Mouse (Mus musculus) heart, embryonic 12.5 days (tissue): ENCODE measurements at regions not wholly inside any gene's neighbourhood (a gene's known extent, or its start where the extent isn't known, plus 50 kb on each side); places are given as distances from the start of the nearest gene placed in this dataset.

Experiments used
- ATAC-seq: fragments of 200-750 bp; cut with Nextera tagmentation; 2 replicates; pipeline ENCODE4 v1.8.0; 2017; ENCODE audit warnings: moderate TSS enrichment, moderate library complexity; ENCODE audit not compliant: insufficient number of reproducible peaks, low FRiP score
- H3K27ac ChIP-seq: fragments of 300-500 bp; sonication (generic); 2 replicates; pipeline ENCODE4 v1.5.1; 2016; ENCODE audit warnings: mild to moderate bottlenecking, moderate library complexity; ENCODE audit not compliant: poor library complexity, severe bottlenecking
- H3K27me3 ChIP-seq: fragments of 300-500 bp; sonication (generic); replicated peaks from 2 replicates; pipeline ENCODE4 v1.6.1; 2016; ENCODE audit warnings: mild to moderate bottlenecking, moderate library complexity
- H3K36me3 ChIP-seq: fragments of 300-500 bp; sonication (generic); 2 replicates; pipeline ENCODE4 v1.6.1; 2016; ENCODE audit warnings: mild to moderate bottlenecking, moderate library complexity
- H3K4me1 ChIP-seq: fragments of 300-500 bp; sonication (generic); replicated peaks from 2 replicates; pipeline ENCODE4 v1.6.1; 2016; ENCODE audit warnings: mild to moderate bottlenecking
- H3K4me2 ChIP-seq: fragments of 300-500 bp; sonication (generic); 2 replicates; pipeline ENCODE4 v1.6.1; 2016; ENCODE audit warnings: mild to moderate bottlenecking, moderate library complexity
- H3K4me3 ChIP-seq: fragments of 300-500 bp; sonication (generic); 2 replicates; pipeline ENCODE4 v1.5.1; 2016; ENCODE audit warnings: mild to moderate bottlenecking
- H3K9ac ChIP-seq: fragments of 300-500 bp; sonication (generic); 2 replicates; pipeline ENCODE4 v1.6.1; 2016; ENCODE audit warnings: mild to moderate bottlenecking, moderate library complexity
- H3K9me3 ChIP-seq: fragments of 300-500 bp; sonication (generic); replicated peaks from 2 replicates; pipeline ENCODE4 v1.6.1; 2016; ENCODE audit warnings: mild to moderate bottlenecking, moderate library complexity
- WGBS: fragments of 180-500 bp; shearing (Covaris S2); methylation state at CpG from one replicate; pipeline ENCODE4 v1.1.7; 2016; 5-methylcytosine and 5-hydroxymethylcytosine counted together

GRCm38 (mm10) chr2:108770383-108770782 lies 510.2 kb upstream of the Kif18a start:
- no peak for ATAC-seq
- Histone ChIP-seq H3K36me3 (no peaks in the 10 kb centered on the region), H3K4me3 (no peak overlapping the region), H3K27ac (no peak overlapping the region), H3K4me1 (no peaks in the 10 kb centered on the region), H3K27me3 (no peaks in the 10 kb centered on the region), H3K9me3 (no peaks in the 10 kb centered on the region), H3K4me2 (no peak overlapping the region), H3K9ac (no peak overlapping the region)
- 78% methylated on average over 1 of the region's 1 CpGs for WGBS

- no peaks in the 10 kb centered on the region for H3K27me3 ChIP-seq
- no peak overlapping the region for H3K27ac ChIP-seq
- H3K9ac ChIP-seq, result no peak overlapping the region
- H3K9me3 ChIP-seq, result no peaks in the 10 kb centered on the region
- no peak overlapping the region for H3K4me2 ChIP-seq
- ATAC-seq, result no peak
- H3K36me3 ChIP-seq, result no peaks in the 10 kb centered on the region
- H3K4me3 ChIP-seq, result no peak overlapping the region
- H3K4me1 ChIP-seq, result no peaks in the 10 kb centered on the region
Measured at GRCm38 (mm10) chr2:108783457-108783856, 497.1 kb upstream of the Kif18a start.

GRCm38 (mm10) chr2:108785161-108785957 lies 495.2 kb upstream of the Kif18a start:
- Histone ChIP-seq H3K36me3 (no peaks in the 10 kb centered on the region), H3K4me2 (no peak overlapping the region), H3K9ac (no peak overlapping the region), H3K4me1 (no peaks in the 10 kb centered on the region), H3K4me3 (no peak overlapping the region), H3K27me3 (no peaks in the 10 kb centered on the region), H3K9me3 (no peaks in the 10 kb centered on the region), H3K27ac (no peak overlapping the region)
- ATAC-seq, result no peak
- WGBS, result 74% methylated on average over 19 of the region's 19 CpGs

DNA sequence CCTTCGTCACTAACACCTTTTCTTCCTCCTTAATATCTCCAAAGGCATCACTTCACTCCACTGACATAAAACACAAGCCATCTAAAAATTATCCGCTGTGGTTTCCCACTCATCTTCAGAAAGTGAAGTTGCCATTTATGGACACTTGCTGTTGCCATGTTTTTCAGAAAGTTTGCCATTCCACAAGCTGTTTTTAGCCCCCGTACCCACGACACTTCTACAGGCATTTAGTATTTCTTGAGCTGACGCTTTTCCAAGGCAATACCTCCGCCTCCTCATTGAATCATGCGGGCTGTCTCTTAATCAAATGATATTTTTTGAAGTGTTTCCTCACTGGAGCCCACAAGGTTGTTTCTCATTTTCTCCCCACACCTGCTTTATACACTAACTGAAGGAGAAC lies 491.4 kb upstream of the Kif18a start:
- WGBS, result 81% methylated on average over 7 of the region's 7 CpGs
- Histone ChIP-seq H3K36me3 (no peaks in the 10 kb centered on the region), H3K27ac (no peak overlapping the region), H3K27me3 (no peaks in the 10 kb centered on the region), H3K4me3 (no peak overlapping the region), H3K4me2 (no peak overlapping the region), H3K9me3 (no peaks in the 10 kb centered on the region), H3K9ac (no peak overlapping the region), H3K4me1 (no peaks in the 10 kb centered on the region)
- no peak for ATAC-seq

GRCm38 (mm10) chr2:108795145-108795544 lies 485.4 kb upstream of the Kif18a start:
- ATAC-seq, result no peak
- Histone ChIP-seq H3K4me1 (no peaks in the 10 kb centered on the region), H3K36me3 (no peaks in the 10 kb centered on the region), H3K9me3 (no peaks in the 10 kb centered on the region), H3K4me2 (no peak overlapping the region), H3K9ac (no peak overlapping the region), H3K27ac (no peak overlapping the region), H3K4me3 (no peak overlapping the region), H3K27me3 (no peaks in the 10 kb centered on the region)
- WGBS, result 54% methylated on average over 2 of the region's 2 CpGs

DNA sequence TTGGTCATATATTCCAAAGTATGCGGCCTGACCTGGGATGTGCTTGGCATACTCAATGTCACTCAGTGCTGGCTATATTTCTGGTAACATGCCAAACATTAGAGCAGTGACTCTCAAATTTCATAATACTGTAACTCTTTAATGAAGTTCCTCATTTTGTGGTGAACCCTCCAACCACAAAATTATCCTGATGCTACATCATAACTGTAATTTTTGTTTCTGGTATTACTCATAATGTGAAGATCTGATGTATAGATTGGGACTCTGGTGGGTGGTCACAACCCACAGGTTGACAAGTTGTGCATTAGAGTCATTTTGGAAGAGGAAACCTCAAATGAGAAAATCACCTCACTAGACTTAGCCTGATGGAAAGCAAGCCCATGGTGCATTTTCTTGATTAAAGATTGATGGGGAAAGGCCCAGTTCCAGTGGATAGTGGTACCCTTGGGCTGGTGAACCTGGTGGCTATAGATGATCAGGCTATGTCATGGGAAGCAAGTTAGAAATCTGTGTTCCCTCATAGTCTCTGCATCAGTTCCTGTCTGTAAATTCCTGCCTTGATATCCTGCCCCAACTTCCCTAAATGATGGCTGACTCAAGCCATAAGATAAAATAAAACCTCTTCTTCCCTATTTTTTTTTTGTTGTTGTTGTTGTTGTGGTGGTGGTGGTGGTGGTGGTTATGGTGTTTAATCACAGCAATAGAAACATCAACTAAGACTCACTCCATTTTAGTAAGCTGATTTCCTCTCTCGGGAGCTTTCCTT lies 483.5 kb upstream of the Kif18a start:
- no peak for ATAC-seq
- Histone ChIP-seq H3K27me3 (no peaks in the 10 kb centered on the region), H3K36me3 (no peaks in the 10 kb centered on the region), H3K4me1 (no peaks in the 10 kb centered on the region), H3K4me2 (no peak overlapping the region), H3K4me3 (no peak overlapping the region), H3K9ac (no peak overlapping the region), H3K9me3 (no peaks in the 10 kb centered on the region), H3K27ac (no peak overlapping the region)
- WGBS, result 79% methylated on average over 2 of the region's 2 CpGs

DNA sequence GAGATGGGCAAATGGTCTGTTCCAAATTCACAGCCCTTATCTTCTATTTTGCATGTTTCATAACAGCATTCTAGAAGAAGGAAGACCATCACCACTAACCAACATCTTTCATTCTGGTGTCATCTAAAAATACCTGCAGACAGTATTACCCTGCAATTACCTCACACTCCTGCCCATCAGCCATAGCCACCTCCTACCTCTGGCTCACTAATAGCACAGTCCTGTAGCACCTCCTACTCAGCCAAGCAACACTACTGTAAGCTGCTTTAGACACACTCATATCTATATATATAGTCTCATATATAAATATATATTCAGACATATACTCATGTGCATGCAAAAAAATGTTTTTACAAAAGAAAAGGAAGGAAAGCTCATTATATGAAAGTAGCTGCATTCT lies 468.2 kb upstream of the Kif18a start:
- Histone ChIP-seq H3K9ac (no peak overlapping the region), H3K9me3 (no peaks in the 10 kb centered on the region), H3K36me3 (no peaks in the 10 kb centered on the region), H3K27me3 (no peaks in the 10 kb centered on the region), H3K4me1 (no peaks in the 10 kb centered on the region), H3K4me3 (no peak overlapping the region), H3K4me2 (no peak overlapping the region), H3K27ac (no peak overlapping the region)
- ATAC-seq, result no peak

DNA sequence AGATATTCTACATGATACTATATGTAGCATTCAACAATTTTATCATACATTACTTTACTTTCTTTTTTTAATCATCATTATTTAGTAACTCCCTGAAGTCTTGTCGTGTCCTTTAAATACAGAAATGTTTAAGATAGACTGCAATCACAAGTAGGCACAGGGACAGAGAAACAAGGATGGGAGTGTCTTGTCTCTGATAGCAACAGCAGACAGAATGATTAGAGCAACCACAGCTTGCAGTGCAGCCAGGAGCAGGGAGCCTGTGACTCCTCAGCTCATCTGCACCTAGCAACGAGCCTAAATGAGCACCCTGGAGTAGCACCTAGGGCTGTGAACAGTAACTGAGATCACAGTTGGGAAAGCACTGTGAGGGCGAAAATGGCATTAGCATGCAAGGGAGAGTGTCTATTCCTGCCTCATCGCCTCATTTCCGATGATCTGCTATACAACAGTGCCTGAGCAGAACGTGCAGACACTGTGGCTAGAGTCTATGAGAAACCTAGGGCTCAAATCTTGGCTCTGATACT lies 467.4 kb upstream of the Kif18a start:
- no peaks in the 10 kb centered on the region for H3K36me3 ChIP-seq
- H3K4me3 ChIP-seq, result no peak overlapping the region
- no peak overlapping the region for H3K27ac ChIP-seq
- no peaks in the 10 kb centered on the region for H3K9me3 ChIP-seq
- no peaks in the 10 kb centered on the region for H3K27me3 ChIP-seq
- ATAC-seq, result no peak
- H3K4me2 ChIP-seq, result no peak overlapping the region
- no peaks in the 10 kb centered on the region for H3K4me1 ChIP-seq
- H3K9ac ChIP-seq, result no peak overlapping the region
- 42% methylated on average over 6 of the region's 6 CpGs for WGBS

- H3K9ac ChIP-seq, result no peak overlapping the region
- no peak for ATAC-seq
- no peaks in the 10 kb centered on the region for H3K27me3 ChIP-seq
- H3K4me2 ChIP-seq, result no peak overlapping the region
- H3K27ac ChIP-seq, result no peak overlapping the region
- H3K4me3 ChIP-seq, result no peak overlapping the region
- H3K4me1 ChIP-seq, result no peaks in the 10 kb centered on the region
- H3K9me3 ChIP-seq, result no peaks in the 10 kb centered on the region
- no peaks in the 10 kb centered on the region for H3K36me3 ChIP-seq
Measured at GRCm38 (mm10) chr2:108816579-108816978, 464.0 kb upstream of the Kif18a start.

- Histone ChIP-seq H3K27me3 (no peaks in the 10 kb centered on the region), H3K36me3 (no peaks in the 10 kb centered on the region), H3K4me2 (no peak overlapping the region), H3K4me3 (no peak overlapping the region), H3K27ac (no peak overlapping the region), H3K9me3 (no peaks in the 10 kb centered on the region), H3K4me1 (peaks cover 13% of the 10 kb centered on the region; the same call in 1 of the 2 replicates), H3K9ac (no peak overlapping the region)
- no peak for ATAC-seq
Measured at GRCm38 (mm10) chr2:108824025-108824424, 456.5 kb upstream of the Kif18a start.

DNA sequence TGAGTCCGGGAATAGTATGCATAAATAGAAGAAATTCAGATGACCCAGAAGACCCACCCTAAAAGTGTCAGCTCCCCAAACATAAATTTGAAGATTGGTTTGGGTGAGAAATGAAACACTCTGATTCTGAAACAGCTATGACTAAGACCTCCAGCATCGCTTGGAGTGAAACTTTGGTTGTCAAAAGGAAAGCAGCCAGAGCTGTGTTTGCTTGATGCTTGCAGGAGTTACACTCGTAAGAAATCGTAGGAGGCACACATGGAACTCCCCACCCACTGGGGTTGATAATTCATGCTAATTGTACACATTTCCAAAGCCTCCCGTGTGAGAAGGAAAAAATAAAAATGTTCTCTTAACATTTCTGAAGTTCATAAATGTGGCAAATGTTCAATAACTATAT lies 454.6 kb upstream of the Kif18a start:
- H3K27ac ChIP-seq, result no peak overlapping the region
- 63% methylated on average over 5 of the region's 5 CpGs for WGBS
- no peak for ATAC-seq
- no peaks in the 10 kb centered on the region for H3K9me3 ChIP-seq
- no peak overlapping the region for H3K4me2 ChIP-seq
- H3K27me3 ChIP-seq, result no peaks in the 10 kb centered on the region
- H3K36me3 ChIP-seq, result no peaks in the 10 kb centered on the region
- no peak overlapping the region for H3K4me3 ChIP-seq
- peaks cover 13% of the 10 kb centered on the region; the same call in 1 of the 2 replicates for H3K4me1 ChIP-seq
- H3K9ac ChIP-seq, result no peak overlapping the region
